Mouse (Mus musculus): ENCODE data around the gene T2.
"Not testable (repeated sequence)": the region's sequence is repeated elsewhere in the genome, so short reads cannot be mapped to it uniquely, and the experiment has no call there.

Gene T2

DNA sequence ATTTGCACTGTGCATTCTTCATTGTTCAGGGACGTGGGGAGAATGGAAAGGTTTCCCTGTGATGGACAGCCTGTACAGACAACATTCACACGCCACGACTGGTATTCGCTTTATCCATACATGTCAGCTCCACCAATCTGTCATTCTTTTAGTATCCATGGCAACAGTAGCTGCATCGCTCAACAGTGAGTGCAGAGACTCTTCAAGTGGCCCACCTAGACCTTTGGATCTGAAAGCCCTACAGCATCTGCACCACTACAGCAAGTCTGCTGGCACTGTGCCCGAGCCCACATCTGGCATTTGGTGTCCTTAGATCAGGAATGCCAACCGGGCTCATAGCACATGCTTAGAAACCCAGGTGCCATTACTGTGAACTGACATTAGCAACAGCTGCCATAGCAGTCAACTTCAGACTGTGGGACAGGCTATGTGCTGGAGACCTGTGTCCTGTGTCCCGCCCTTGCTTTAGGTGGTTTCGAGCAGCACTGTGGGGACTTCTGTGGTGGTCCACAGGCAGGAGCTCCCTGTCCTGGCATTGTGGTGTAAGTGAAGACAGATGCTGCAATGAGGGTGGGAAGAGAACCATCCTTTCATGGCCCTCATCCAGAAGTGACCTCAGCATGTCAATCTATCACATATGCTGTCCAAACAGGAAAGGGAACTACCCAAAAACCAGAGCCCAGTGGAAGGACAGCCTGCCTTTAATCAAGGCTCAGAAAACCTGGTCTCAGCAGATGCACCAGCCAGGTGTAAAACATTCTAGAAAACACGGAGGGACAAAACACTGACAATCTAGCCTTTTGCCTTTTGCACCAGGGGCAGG, 5.7 kb downstream of the T2 start:
- no peak for DNase-seq (ENCODE audit: extremely low read depth, low read depth, low spot score)

DNA sequence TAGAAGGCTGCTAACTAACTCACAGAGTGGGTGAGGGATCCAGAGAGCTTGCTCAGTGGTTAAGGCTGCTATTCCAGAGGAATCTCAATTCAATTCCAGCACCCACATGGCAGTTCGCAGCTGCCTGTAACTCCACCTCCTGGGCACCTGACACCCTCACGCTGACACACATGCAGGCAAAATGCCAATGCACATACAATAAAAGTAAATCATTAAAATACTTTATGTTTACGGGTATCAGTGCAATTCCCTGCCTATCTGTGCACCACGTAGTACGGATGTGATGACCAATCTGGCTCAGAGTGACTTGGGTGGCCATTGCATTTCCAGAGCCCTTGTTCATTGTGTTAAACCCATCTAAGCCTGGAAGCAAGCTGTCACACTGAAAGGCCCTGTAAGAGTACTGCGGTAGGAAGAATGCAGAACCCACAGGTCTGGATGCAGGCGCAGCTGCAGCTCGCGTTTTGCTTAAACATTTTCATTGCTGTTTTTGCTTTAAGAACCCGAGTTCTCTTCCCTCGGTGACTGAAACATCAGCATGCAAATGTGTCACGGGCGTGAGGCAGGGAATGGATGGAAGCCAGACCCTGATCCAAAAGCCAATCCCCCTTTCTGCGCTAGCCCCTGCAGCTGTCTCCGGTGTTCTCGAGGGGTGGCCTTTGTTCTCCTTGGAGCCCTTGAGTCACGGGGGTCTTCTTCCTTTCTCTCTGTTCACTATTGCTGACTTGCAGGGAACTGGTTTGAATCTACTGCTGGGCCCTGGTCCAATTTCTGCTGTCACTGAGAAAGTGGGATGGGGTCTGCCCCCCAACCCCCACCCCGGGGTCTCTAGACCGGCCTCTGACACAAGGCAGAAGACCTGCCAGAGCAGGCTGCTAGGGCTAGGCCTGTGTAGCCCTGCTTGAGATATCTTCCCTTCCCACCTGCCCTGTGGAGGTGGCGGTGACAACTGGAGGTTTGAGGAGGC, 12.0 kb downstream of the T2 start:
- DNase-seq (ENCODE audit: extremely low read depth, low read depth, low spot score): no peak

DNA sequence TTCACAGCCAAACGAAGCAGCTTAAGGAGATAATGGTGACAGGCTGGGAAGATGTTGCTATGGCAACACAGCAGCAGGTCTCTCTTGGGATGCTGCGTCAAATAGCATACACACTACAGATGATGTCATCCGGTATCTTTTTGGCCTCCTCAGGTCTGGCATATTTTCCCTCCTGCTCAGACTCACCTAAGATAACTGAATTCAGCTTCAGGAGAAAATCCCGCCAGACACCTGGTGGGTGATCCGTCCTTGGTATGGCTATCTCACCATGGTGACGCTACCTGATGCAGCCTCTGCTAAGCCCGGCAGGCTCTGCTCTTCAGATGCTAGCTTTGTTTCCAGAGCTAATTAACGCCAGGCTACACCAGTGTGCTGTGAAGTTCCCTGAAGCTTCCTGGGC, 12.8 kb downstream of the T2 start:
- no peak for DNase-seq (ENCODE audit: extremely low read depth, low read depth, low spot score)

GRCm38 (mm10) chr17:8369171-8369570, 13.4 kb downstream of the T2 start:
- no peak for DNase-seq (ENCODE audit: extremely low read depth, low read depth, low spot score)

GRCm38 (mm10) chr17:8370634-8371229, 14.9 kb downstream of the T2 start:
- no peak for DNase-seq (ENCODE audit: extremely low read depth, low read depth, low spot score)

- DNase-seq (ENCODE audit: extremely low read depth, low read depth, low spot score): no peak
Observed at GRCm38 (mm10) chr17:8371834-8372233, 16.0 kb downstream of the T2 start.

- DNase-seq (ENCODE audit: extremely low read depth, low read depth, low spot score): no peak
Observed at GRCm38 (mm10) chr17:8372286-8373046, 16.7 kb downstream of the T2 start.

GRCm38 (mm10) chr17:8377298-8377697, 21.5 kb downstream of the T2 start:
- no peak for DNase-seq (ENCODE audit: extremely low read depth, low read depth, low spot score)

- no peak for DNase-seq (ENCODE audit: extremely low read depth, low read depth, low spot score)
Observed at GRCm38 (mm10) chr17:8385441-8385840, 29.6 kb downstream of the T2 start.

DNA sequence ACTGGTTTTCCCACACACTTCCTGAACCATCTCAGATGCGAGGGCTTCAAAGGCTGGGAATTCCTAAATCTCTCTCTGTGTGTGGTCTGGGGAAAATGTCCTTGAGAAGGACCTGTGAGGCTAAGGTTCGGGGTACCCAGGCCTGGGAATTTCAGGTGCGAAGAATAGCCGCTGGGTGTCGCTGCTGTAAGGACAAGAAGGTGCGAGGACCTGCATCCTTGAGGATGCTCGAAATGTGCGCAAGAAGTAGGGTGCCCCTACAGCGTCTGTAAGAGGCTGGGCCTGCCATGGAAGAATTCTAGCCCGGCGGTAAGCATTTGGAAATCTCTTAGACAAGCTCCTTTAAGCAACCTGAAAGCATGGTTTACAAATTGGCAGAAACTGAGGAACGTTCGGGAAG, 32.7 kb downstream of the T2 start:
- DNase-seq (ENCODE audit: extremely low read depth, low read depth, low spot score): no peak

GRCm38 (mm10) chr17:8388990-8389789, 33.4 kb downstream of the T2 start:
- DNase-seq (ENCODE audit: extremely low read depth, low read depth, low spot score): no peak

DNA sequence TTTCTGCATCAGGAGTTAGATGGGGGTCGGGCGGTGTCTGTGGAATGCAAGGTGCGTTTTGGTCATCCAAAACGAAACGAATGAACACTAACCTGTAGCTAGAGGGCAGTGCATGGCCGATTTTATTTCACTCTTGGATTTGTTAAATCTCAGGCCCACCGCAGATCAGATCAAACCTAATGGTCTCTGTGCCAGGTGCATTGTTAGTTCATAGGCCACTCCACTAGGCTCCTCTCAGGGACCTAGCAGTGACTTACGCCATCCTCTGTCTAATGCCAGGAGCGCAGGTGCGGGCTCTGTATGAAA, 34.0 kb downstream of the T2 start:
- DNase-seq (ENCODE audit: extremely low read depth, low read depth, low spot score): no peak

DNA sequence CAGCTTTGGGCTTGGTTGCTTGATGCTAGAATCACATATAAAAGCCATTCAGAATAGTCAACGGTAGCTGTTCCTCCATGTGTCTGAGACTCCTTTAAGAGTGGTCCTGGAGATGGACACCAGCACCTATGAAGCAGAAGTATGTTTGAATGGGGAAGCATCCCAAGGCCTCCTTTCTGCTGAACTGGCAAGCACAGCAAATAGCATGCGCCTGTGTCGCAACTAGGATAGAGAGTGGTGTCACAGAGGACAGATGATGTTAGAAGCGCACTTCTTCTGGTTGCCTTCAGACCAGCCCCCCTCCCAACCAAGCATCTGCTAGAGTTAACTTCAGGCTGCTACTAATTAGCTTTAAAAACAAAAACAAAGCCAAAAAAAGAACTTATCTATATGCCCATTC, 34.7 kb downstream of the T2 start:
- DNase-seq (ENCODE audit: extremely low read depth, low read depth, low spot score): no peak

- no peak for DNase-seq (ENCODE audit: extremely low read depth, low read depth, low spot score)
Observed at GRCm38 (mm10) chr17:8396371-8396770, 40.6 kb downstream of the T2 start.

- no peak for DNase-seq (ENCODE audit: extremely low read depth, low read depth, low spot score)
Observed at GRCm38 (mm10) chr17:8397946-8398345, 42.2 kb downstream of the T2 start.

DNA sequence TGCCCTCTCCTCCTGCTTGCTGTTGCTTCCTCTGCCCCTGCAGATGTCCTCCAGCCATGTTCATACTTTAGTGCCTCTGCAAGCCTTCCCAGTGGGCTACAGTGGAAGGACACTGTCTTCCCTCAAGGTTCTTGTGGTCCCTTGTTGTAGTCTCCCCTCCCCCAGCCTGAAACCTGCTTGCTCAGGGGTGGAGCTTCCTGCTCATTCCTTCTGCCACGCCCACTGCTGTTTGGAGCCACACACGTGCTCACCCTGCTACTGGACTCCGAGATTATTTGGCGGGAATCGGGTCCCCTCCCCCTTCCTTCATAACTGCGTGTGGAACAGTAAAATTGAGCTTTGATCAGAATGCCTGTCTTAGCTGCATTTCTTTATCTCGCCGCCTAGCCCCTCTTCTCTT, 48.1 kb downstream of the T2 start:
- not testable (repeated sequence) for DNase-seq (ENCODE audit: extremely low read depth, low read depth, low spot score)

GRCm38 (mm10) chr17:8406285-8406684, 50.5 kb downstream of the T2 start:
- DNase-seq (ENCODE audit: extremely low read depth, low read depth, low spot score): no peak

DNA sequence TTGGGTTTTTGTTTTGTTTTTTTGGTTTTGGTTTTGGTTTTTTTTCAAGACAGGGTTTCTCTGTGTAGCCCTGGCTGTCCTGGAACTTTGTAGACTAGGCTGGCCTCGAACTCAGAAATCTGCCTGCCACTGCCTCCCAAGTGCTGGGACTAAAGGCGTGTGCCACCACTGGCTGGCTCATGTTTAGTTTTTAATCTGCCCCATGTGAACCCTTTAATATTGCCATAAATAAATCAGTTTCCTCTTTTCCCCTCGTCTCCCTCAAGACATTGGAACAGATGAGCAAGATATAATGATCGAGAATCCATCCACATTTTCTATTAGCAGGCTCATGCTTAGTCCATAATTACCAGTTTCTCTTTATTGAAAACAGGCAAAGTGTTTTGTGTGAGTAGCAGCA, 52.2 kb downstream of the T2 start:
- DNase-seq (ENCODE audit: extremely low read depth, low read depth, low spot score): not testable (repeated sequence)

GRCm38 (mm10) chr17:8408589-8409295, 53.0 kb downstream of the T2 start:
- DNase-seq (ENCODE audit: extremely low read depth, low read depth, low spot score): no peak

- no peak for DNase-seq (ENCODE audit: extremely low read depth, low read depth, low spot score)
Observed at GRCm38 (mm10) chr17:8410330-8410729, 54.5 kb downstream of the T2 start.
